Mouse (Mus musculus): ENCODE results near the gene Tex37.

DNA sequence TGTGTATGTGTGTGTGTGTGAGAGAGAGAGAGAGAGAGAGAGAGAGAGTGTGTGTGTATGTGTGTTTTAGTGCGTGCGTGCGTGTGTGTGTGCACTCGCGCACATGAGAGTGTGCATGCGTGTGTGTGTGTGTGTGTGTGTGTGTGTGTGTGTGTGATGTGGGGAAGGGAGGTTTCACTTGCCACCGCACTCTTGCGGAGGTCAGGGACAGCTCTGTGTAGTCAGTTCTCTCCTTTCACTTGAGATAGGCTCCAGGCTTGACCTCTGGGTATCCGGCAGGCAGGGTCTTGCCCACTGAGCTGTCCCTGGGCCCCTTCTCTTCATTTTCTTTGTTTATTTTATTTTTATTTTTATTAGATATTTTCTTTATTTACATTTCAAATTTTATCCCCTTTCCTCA is 51.4 kb downstream of the Tex37 start:
- TF ChIP-seq CTCF (IDR thresholded peaks at IDR 0.05; ENCODE audit: low read depth, low read length): no peak
- no peak for TF ChIP-seq POLR2A (IDR thresholded peaks at IDR 0.05; ENCODE audit: borderline replicate concordance, low read depth, low read length)

Measured in bone marrow macrophage, adult 2 months (primary cell).